Mouse (Mus musculus) intestine, postnatal 0 days (tissue): ENCODE results near the gene Rora. TPM values are rescaled to one million over a fixed set of nuclear protein-coding genes. Genes with fewer than 3 reads are reported as not detected.

Experiments used
- ATAC-seq: fragments of 200-750 bp; cut with Nextera tagmentation; 2 replicates; pipeline ENCODE4 v1.8.0; 2017; ENCODE audit warnings: mild to moderate bottlenecking, moderate TSS enrichment, moderate library complexity
- H3K27ac ChIP-seq: fragments of 300-500 bp; sonication (generic); 2 replicates; pipeline ENCODE4 v1.5.1; 2014; ENCODE audit warnings: mild to moderate bottlenecking, low read depth, low read length, moderate library complexity
- H3K27me3 ChIP-seq: fragments of 300-500 bp; sonication (generic); replicated peaks from 2 replicates; pipeline ENCODE4 v1.6.1; 2014; ENCODE audit warnings: low read length, mixed read lengths; ENCODE audit not compliant: control insufficient read depth, insufficient read depth
- H3K36me3 ChIP-seq: fragments of 300-500 bp; sonication (generic); 2 replicates; pipeline ENCODE4 v1.6.1; 2014; ENCODE audit warnings: mild to moderate bottlenecking, moderate library complexity; ENCODE audit not compliant: control insufficient read depth, insufficient read depth
- H3K4me1 ChIP-seq: fragments of 300-500 bp; sonication (generic); replicated peaks from 2 replicates; pipeline ENCODE4 v1.6.1; 2014; ENCODE audit warnings: antibody characterized with exemption, low read length, mixed read lengths; ENCODE audit not compliant: control insufficient read depth, insufficient read depth
- H3K4me2 ChIP-seq: fragments of 300-500 bp; sonication (generic); replicated peaks from 2 replicates; pipeline ENCODE4 v1.6.1; 2014; ENCODE audit warnings: low read depth, mild to moderate bottlenecking, moderate library complexity
- H3K4me3 ChIP-seq: fragments of 300-500 bp; sonication (generic); 2 replicates; pipeline ENCODE4 v1.5.1; 2014; ENCODE audit warnings: low read depth, low read length
- H3K9ac ChIP-seq: fragments of 300-500 bp; sonication (generic); 2 replicates; pipeline ENCODE4 v1.6.1; 2014; ENCODE audit warnings: mild to moderate bottlenecking, low read depth, low read length
- H3K9me3 ChIP-seq: fragments of 300-500 bp; sonication (generic); 2 replicates; pipeline ENCODE4 v1.6.1; 2016; ENCODE audit warnings: mixed run types; ENCODE audit not compliant: control insufficient read depth
- CTCF ChIP-seq: sonication (generic); IDR thresholded peaks from 2 replicates; pipeline ENCODE4 v1.5.1; 2016; ENCODE audit warnings: low read depth, mild to moderate bottlenecking, control low read depth, antibody characterized with exemption, moderate library complexity
- WGBS: fragments of 180-500 bp; shearing (Covaris S2); extraction: QIAGEN DNeasy Blood & Tissue Kit; methylation state at CpG from one replicate; pipeline ENCODE4 v1.1.7; 2014; 5-methylcytosine and 5-hydroxymethylcytosine counted together
- polyA plus RNA-seq: library from polyadenylated mRNA; unstranded; fragments of >200 nt; fragmentation: Nextera tagmentation; extraction: Ambion mirVana; gene quantifications from 2 replicates; pipeline ENCODE4 v1.2.1, GENCODE M21; 2015

Gene Rora
- polyA plus RNA-seq, 1 experiment from 2014 or later: 4.7 TPM

- H3K4me2 ChIP-seq: no peak overlapping the region
- H3K9ac ChIP-seq: no peak overlapping the region
- no peaks in the 10 kb centered on the region for H3K4me1 ChIP-seq
- H3K4me3 ChIP-seq: no peak overlapping the region
- no peaks in the 10 kb centered on the region for H3K36me3 ChIP-seq
- H3K27me3 ChIP-seq: peaks cover 32% of the 10 kb centered on the region
- ATAC-seq: no peak
- H3K9me3 ChIP-seq: no peaks in the 10 kb centered on the region
- no peak for TF ChIP-seq CTCF
- 68% methylated on average over 5 of the region's 5 CpGs for WGBS
- H3K27ac ChIP-seq: no peak overlapping the region
Measured at GRCm38 (mm10) chr9:69292353-69292752, 638.8 kb downstream of the Rora start.

- Histone ChIP-seq H3K9ac (no peak overlapping the region), H3K27ac (no peak overlapping the region), H3K4me3 (no peak overlapping the region), H3K4me1 (no peaks in the 10 kb centered on the region), H3K27me3 (peaks cover 32% of the 10 kb centered on the region), H3K4me2 (no peak overlapping the region), H3K36me3 (no peaks in the 10 kb centered on the region), H3K9me3 (no peaks in the 10 kb centered on the region)
- WGBS: 87% methylated on average over 12 of the region's 12 CpGs
- no peak for TF ChIP-seq CTCF
- ATAC-seq: no peak
Measured at GRCm38 (mm10) chr9:69292776-69293687, 639.4 kb downstream of the Rora start.

GRCm38 (mm10) chr9:69293688-69294074 is 640.1 kb downstream of the Rora start:
- Histone ChIP-seq H3K4me3 (no peak overlapping the region), H3K27ac (no peak overlapping the region), H3K9ac (no peak overlapping the region), H3K4me2 (no peak overlapping the region), H3K4me1 (no peaks in the 10 kb centered on the region), H3K9me3 (no peaks in the 10 kb centered on the region), H3K27me3 (peaks cover 32% of the 10 kb centered on the region), H3K36me3 (no peaks in the 10 kb centered on the region)
- TF ChIP-seq CTCF: no peak
- WGBS: 80% methylated on average over 8 of the region's 8 CpGs
- ATAC-seq: no peak

- no peak overlapping the region for H3K9ac ChIP-seq
- no peaks in the 10 kb centered on the region for H3K9me3 ChIP-seq
- no peak overlapping the region for H3K4me2 ChIP-seq
- H3K4me1 ChIP-seq: no peaks in the 10 kb centered on the region
- H3K4me3 ChIP-seq: no peak overlapping the region
- H3K27ac ChIP-seq: no peak overlapping the region
- 82% methylated on average over 5 of the region's 5 CpGs for WGBS
- H3K27me3 ChIP-seq: peaks cover 32% of the 10 kb centered on the region
- no peak for ATAC-seq
- H3K36me3 ChIP-seq: no peaks in the 10 kb centered on the region
- TF ChIP-seq CTCF: no peak
Measured at GRCm38 (mm10) chr9:69294426-69294825, 640.8 kb downstream of the Rora start.

GRCm38 (mm10) chr9:69294856-69295255 is 641.3 kb downstream of the Rora start:
- no peak overlapping the region for H3K4me2 ChIP-seq
- H3K9me3 ChIP-seq: no peaks in the 10 kb centered on the region
- H3K9ac ChIP-seq: no peak overlapping the region
- peaks cover 32% of the 10 kb centered on the region for H3K27me3 ChIP-seq
- H3K27ac ChIP-seq: no peak overlapping the region
- H3K36me3 ChIP-seq: no peaks in the 10 kb centered on the region
- H3K4me1 ChIP-seq: no peaks in the 10 kb centered on the region
- H3K4me3 ChIP-seq: no peak overlapping the region
- no peak for TF ChIP-seq CTCF
- ATAC-seq: no peak
- WGBS: 89% methylated on average over 14 of the region's 14 CpGs

- Histone ChIP-seq H3K4me2 (no peak overlapping the region), H3K9ac (no peak overlapping the region), H3K4me3 (no peak overlapping the region), H3K27me3 (peaks cover 26% of the 10 kb centered on the region), H3K4me1 (no peaks in the 10 kb centered on the region), H3K36me3 (no peaks in the 10 kb centered on the region), H3K9me3 (no peaks in the 10 kb centered on the region), H3K27ac (no peak overlapping the region)
- ATAC-seq: no peak
- 71% methylated on average over 3 of the region's 3 CpGs for WGBS
- no peak for TF ChIP-seq CTCF
Measured at GRCm38 (mm10) chr9:69295826-69296225, 642.2 kb downstream of the Rora start.
